Mouse (Mus musculus): Measurements from ENCODE around the gene Acot6.

GRCm38 (mm10) chr12:84062336-84062735, 38.1 kb upstream of the Acot6 start:
- TF ChIP-seq MAX (IDR thresholded peaks at IDR 0.05) (no peak), MYOG (IDR thresholded peaks at IDR 0.05; ENCODE audit: control insufficient read depth, extremely low read depth, insufficient read length) (no peak), CTCF (IDR thresholded peaks at IDR 0.05; ENCODE audit: control insufficient read depth, insufficient read depth, insufficient read length) (no peak), USF1 (IDR thresholded peaks at IDR 0.05; ENCODE audit: low read depth) (no peak)
